Mouse (Mus musculus) stomach, postnatal 0 days (tissue): ENCODE data around the gene Daam1. TPM values are rescaled to one million over a fixed set of nuclear protein-coding genes. Genes with fewer than 3 reads are reported as not detected.

Experiments used
- ATAC-seq: fragments of 200-750 bp; cut with Nextera tagmentation; 2 replicates; pipeline ENCODE4 v1.8.0; 2017; ENCODE audit not compliant: low FRiP score, low TSS enrichment
- DNase-seq: peaks from one replicate; pipeline ENCODE4 v3.0.0-alpha.2; 2016; ENCODE audit warnings: low spot score
- H3K27ac ChIP-seq: fragments of 300-500 bp; sonication (generic); replicated peaks from 2 replicates; pipeline ENCODE4 v1.5.1; 2014; ENCODE audit warnings: mild to moderate bottlenecking, control low read depth
- H3K27me3 ChIP-seq: fragments of 300-500 bp; sonication (generic); 2 replicates; pipeline ENCODE4 v1.6.1; 2014; ENCODE audit warnings: low read length; ENCODE audit not compliant: control insufficient read depth, insufficient read depth
- H3K36me3 ChIP-seq: fragments of 300-500 bp; sonication (generic); 2 replicates; pipeline ENCODE4 v1.6.1; 2014; ENCODE audit warnings: low read length, mixed read lengths; ENCODE audit not compliant: control insufficient read depth, insufficient read depth
- H3K4me1 ChIP-seq: fragments of 300-500 bp; sonication (generic); replicated peaks from 2 replicates; pipeline ENCODE4 v1.6.1; 2014; ENCODE audit warnings: antibody characterized with exemption; ENCODE audit not compliant: control insufficient read depth, insufficient read depth
- H3K4me2 ChIP-seq: fragments of 300-500 bp; sonication (generic); replicated peaks from 2 replicates; pipeline ENCODE4 v1.6.1; 2014; ENCODE audit warnings: low read depth, mild to moderate bottlenecking, control low read depth, moderate library complexity
- H3K4me3 ChIP-seq: fragments of 300-500 bp; sonication (generic); 2 replicates; pipeline ENCODE4 v1.5.1; 2014; ENCODE audit warnings: low read depth, low read length, control low read depth
- H3K9ac ChIP-seq: fragments of 300-500 bp; sonication (generic); 2 replicates; pipeline ENCODE4 v1.6.1; 2014; ENCODE audit warnings: mild to moderate bottlenecking, low read length, control low read depth, mixed read lengths
- H3K9me3 ChIP-seq: fragments of 300-500 bp; sonication (generic); 2 replicates; pipeline ENCODE4 v1.6.1; 2016; ENCODE audit warnings: low read length; ENCODE audit not compliant: control insufficient read depth
- CTCF ChIP-seq: IDR thresholded peaks from 2 replicates; pipeline ENCODE4 v1.5.1; 2016; ENCODE audit warnings: antibody characterized with exemption, low read depth, mild to moderate bottlenecking, moderate library complexity
- EP300 ChIP-seq: optimal IDR thresholded peaks from 2 replicates; pipeline ENCODE3; 2016; ENCODE audit warnings: antibody characterized with exemption
- WGBS: fragments of 180-500 bp; shearing (Covaris S2); extraction: QIAGEN DNeasy Blood & Tissue Kit; methylation state at CpG from one replicate; pipeline ENCODE4 v1.1.7; 2014; 5-methylcytosine and 5-hydroxymethylcytosine counted together
- polyA plus RNA-seq: library from polyadenylated mRNA; unstranded; fragments of >200 nt; fragmentation: Nextera tagmentation; extraction: Ambion mirVana; gene quantifications from 2 replicates; pipeline ENCODE4 v1.2.1, GENCODE M21; 2015

The Daam1 gene
- polyA plus RNA-seq, 1 experiment from 2014 or later = 6.9 TPM

DNA sequence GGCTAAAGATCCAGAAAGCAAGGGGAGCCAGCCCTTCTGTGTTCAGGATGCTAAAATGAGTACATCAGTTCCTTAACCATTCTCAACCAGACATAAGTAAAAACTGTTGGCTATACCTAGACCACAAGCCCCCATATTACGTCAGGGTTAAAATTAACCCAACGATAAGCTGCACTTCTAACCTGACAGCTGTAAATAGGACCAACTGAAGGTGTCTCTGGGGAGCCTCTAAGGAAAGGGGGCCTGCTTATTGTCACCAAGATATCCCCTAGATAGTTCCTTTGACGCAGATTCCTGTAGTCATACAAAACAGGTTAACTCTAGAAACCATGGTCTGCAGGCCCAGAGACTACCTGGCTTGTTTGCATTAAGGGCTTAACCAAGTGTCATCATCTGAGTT, 174.4 kb downstream of the Daam1 start:
- DNase-seq = no peak
- no peak for TF ChIP-seq EP300
- WGBS = 87% methylated on average over 3 of the region's 3 CpGs

DNA sequence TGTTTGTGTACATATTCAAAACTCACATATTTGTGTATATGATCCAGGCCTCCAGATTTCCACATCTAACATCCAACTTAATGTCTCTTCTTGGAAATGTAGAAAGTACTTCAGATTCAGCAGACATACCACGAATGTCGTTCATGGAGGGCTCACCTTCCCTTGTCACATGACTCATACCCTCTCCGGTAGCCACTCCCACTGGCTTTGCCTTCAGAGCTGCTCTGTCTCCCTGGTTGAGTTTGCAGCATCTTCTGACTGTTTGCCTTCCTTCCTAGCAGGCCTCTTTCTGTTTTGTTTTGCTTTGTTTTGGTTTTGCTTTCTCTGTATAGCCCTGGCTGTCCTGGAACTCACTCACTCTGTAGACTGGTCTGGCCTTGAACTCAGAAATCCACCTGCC, 176.8 kb downstream of the Daam1 start:
- H3K36me3 ChIP-seq = no peaks in the 10 kb centered on the region
- H3K4me1 ChIP-seq = no peaks in the 10 kb centered on the region
- whole genome bisulfite sequencing = 81% methylated on average over 3 of the region's 3 CpGs
- no peak overlapping the region for H3K27ac ChIP-seq
- no peak overlapping the region for H3K4me3 ChIP-seq
- DNase-seq (no peak), ATAC-seq (no peak)
- no peak for TF ChIP-seq EP300
- H3K9ac ChIP-seq = no peak overlapping the region
- H3K4me2 ChIP-seq = no peak overlapping the region
- H3K27me3 ChIP-seq = no peaks in the 10 kb centered on the region
- no peaks in the 10 kb centered on the region for H3K9me3 ChIP-seq

More for the DNA sequence above, 174.4 kb downstream of the Daam1 start:
- no peaks in the 10 kb centered on the region for H3K9me3 ChIP-seq
- no peaks in the 10 kb centered on the region for H3K4me1 ChIP-seq
- H3K4me3 ChIP-seq = no peak overlapping the region
- H3K27ac ChIP-seq = no peak overlapping the region
- no peaks in the 10 kb centered on the region for H3K36me3 ChIP-seq
- ATAC-seq = no peak
- no peak overlapping the region for H3K4me2 ChIP-seq
- no peak overlapping the region for H3K9ac ChIP-seq
- H3K27me3 ChIP-seq = no peaks in the 10 kb centered on the region

DNA sequence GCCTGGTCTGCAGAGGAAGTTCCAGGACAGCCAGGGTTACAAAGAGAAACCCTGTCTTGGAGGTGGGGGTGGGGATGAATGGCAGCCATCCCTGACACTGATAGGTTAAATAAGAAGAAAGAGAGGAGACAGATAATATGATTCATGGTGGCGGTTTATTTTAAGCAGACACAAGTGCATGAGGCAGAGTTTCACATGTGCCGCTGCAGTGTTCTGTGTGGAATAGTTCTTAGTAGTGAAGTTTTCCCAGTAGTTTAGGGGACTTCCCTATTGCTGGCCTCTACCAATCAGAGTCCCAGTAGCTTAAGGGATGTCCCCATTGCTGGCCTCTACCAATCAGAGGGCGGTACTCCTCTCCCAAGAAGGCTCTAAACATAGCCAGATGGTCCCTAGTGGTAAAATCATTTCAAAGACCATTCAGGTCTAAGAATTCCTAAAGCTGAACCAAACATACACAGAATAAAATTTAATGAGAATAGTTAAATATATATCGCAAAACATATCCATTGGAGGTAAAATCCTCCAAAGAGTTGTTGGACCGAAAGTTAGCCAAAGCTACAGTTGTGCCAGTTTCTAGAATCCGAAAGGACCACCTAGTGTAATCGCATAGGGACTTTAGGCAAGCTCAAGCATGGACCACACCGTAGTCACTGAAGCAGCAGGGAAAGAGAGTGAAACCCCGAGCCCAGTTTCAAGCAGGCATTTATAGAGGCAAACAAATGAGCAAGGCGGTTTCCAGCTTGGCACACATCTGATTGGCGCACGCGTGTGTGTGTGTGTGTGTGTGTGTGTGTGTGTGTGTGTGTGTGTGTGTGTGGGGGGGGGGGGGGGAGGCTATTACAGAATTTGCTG, 178.4 kb downstream of the Daam1 start:
- H3K9me3 ChIP-seq = no peaks in the 10 kb centered on the region
- H3K27ac ChIP-seq = no peak overlapping the region
- ATAC-seq (no peak), DNase-seq (no peak)
- H3K4me3 ChIP-seq = no peak overlapping the region
- TF ChIP-seq CTCF = no peak
- TF ChIP-seq EP300 = no peak
- H3K9ac ChIP-seq = no peak overlapping the region
- no peaks in the 10 kb centered on the region for H3K4me1 ChIP-seq
- H3K36me3 ChIP-seq = no peaks in the 10 kb centered on the region
- H3K27me3 ChIP-seq = no peaks in the 10 kb centered on the region
- no peak overlapping the region for H3K4me2 ChIP-seq
- WGBS = 90% methylated on average over 13 of the region's 13 CpGs

DNA sequence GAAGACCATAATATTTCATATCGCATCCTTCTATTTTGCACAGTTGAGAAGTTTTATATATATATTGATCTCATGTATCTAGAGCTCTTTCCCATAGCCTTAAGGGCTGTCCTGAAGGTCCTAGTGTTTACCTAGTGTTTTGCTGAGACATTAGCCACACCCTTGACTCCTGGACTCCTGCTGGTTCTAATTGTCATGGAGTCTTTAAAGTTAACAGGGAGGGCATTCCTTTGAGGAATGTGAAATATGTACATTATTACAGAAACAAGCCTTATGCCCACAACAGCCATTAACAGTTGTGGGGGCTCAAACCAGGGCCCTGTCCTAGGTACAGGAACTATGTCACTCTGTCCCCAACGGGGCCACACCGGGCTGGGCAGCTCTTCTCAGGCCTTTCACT, 180.5 kb downstream of the Daam1 start:
- Histone ChIP-seq H3K27me3 (no peaks in the 10 kb centered on the region), H3K36me3 (no peaks in the 10 kb centered on the region), H3K9ac (no peak overlapping the region), H3K4me2 (no peak overlapping the region), H3K4me1 (no peaks in the 10 kb centered on the region), H3K4me3 (no peak overlapping the region), H3K9me3 (no peaks in the 10 kb centered on the region), H3K27ac (no peak overlapping the region)
- 97% methylated on average over 3 of the region's 3 CpGs for WGBS
- TF ChIP-seq CTCF (no peak), EP300 (no peak)
- DNase-seq = no peak
- no peak for ATAC-seq

DNA sequence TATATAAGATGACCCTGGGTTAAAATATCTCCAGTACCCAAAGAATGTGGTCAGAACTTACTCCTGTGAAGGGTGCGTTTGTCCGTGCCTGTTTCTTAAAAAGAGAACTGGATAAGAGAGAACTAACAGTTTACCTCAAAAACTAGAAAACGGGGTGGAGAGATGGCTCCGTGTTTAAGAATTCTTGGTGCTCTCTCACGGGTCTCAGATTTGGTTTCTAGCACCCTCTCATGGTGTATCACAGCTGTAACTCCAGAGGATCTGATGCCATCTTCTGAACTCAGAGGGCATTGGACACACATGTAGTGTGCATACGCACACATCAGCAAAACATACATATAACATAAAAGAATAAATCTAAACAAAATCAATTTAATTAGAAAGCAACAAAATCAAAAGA, 181.2 kb downstream of the Daam1 start:
- no peaks in the 10 kb centered on the region for H3K36me3 ChIP-seq
- ATAC-seq (no peak), DNase-seq (no peak)
- H3K9me3 ChIP-seq = no peaks in the 10 kb centered on the region
- no peak overlapping the region for H3K27ac ChIP-seq
- H3K4me3 ChIP-seq = no peak overlapping the region
- H3K4me1 ChIP-seq = no peaks in the 10 kb centered on the region
- H3K9ac ChIP-seq = no peak overlapping the region
- TF ChIP-seq EP300 (no peak), CTCF (no peak)
- WGBS = 91% methylated on average over 6 of the region's 6 CpGs
- H3K27me3 ChIP-seq = no peaks in the 10 kb centered on the region
- H3K4me2 ChIP-seq = no peak overlapping the region

DNA sequence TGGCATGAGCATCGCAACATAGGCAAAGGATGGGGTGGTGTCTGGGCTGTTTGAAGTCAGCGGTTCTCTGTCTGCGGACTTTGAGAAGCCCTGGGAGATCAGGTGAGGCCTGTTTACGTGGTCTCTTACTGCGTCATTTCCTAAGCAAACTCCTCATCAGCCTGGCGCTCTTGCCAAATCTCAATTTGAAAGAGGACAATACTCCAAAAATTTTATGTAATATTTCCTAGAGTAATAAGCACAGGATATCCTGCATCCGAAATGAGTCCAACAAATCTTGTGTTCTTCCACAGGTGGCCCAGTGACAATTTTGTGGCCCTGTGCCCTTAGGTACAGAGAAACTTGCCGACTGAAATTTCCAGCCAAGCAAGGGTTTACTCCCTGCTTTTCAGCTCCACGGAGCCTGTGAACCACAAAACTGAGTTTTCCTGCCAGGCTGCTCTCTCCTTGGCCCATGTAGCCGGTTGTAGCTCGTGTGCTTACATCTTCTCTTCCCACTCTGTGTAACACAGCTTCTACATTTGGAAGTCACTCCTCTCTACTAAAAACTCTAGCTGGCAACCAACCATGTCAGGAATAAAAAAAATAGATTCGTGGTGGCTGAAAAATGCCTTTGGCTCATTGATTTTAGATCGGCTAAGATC, 183.0 kb downstream of the Daam1 start:
- no peaks in the 10 kb centered on the region for H3K9me3 ChIP-seq
- no peak overlapping the region for H3K9ac ChIP-seq
- 61% methylated on average over 13 of the region's 13 CpGs for WGBS
- H3K27ac ChIP-seq = no peak overlapping the region
- H3K4me2 ChIP-seq = peak overlapping the region; percentile 28; the same call in 1 of the 2 replicates
- no peaks in the 10 kb centered on the region for H3K27me3 ChIP-seq
- DNase-seq (no peak), ATAC-seq (no peak)
- no peaks in the 10 kb centered on the region for H3K36me3 ChIP-seq
- TF ChIP-seq CTCF (no peak), EP300 (no peak)
- no peak overlapping the region for H3K4me3 ChIP-seq
- H3K4me1 ChIP-seq = no peaks in the 10 kb centered on the region
